Mouse (Mus musculus) hindbrain, embryonic 10.5 days (tissue): ENCODE results near the gene Rps27l. TPM values are rescaled to one million over a fixed set of nuclear protein-coding genes. Genes with fewer than 3 reads are reported as not detected.
A peak's percentile ranks its signal among the peaks of the same experiment; 100 is the strongest.

Source experiments
- DNase-seq: peaks from one replicate; pipeline ENCODE4 v3.0.0-alpha.2; 2017; ENCODE audit warnings: low spot score
- H3K27ac ChIP-seq: fragments of 300-500 bp; sonication (generic); 2 replicates; pipeline ENCODE4 v1.5.1; 2016; ENCODE audit warnings: mild to moderate bottlenecking, moderate library complexity
- H3K27me3 ChIP-seq: fragments of 300-500 bp; sonication (generic); 2 replicates; pipeline ENCODE4 v1.6.1; 2016; ENCODE audit warnings: mild to moderate bottlenecking; ENCODE audit not compliant: poor library complexity, insufficient read depth, severe bottlenecking
- H3K36me3 ChIP-seq: fragments of 300-500 bp; sonication (generic); 2 replicates; pipeline ENCODE4 v1.6.1; 2016; ENCODE audit warnings: mild to moderate bottlenecking, moderate library complexity
- H3K4me1 ChIP-seq: fragments of 300-500 bp; sonication (generic); replicated peaks from 2 replicates; pipeline ENCODE4 v1.6.1; 2016; ENCODE audit warnings: mild to moderate bottlenecking
- H3K4me3 ChIP-seq: fragments of 300-500 bp; sonication (generic); 2 replicates; pipeline ENCODE4 v1.5.1; 2016; ENCODE audit warnings: mild to moderate bottlenecking, moderate library complexity
- H3K9me3 ChIP-seq: fragments of 300-500 bp; sonication (generic); 2 replicates; pipeline ENCODE4 v1.6.1; 2016; ENCODE audit warnings: mild to moderate bottlenecking, moderate library complexity
- WGBS: fragments of 180-500 bp; shearing (Covaris S2); methylation state at CpG from one replicate; pipeline ENCODE4 v1.1.7; 2016; 5-methylcytosine and 5-hydroxymethylcytosine counted together
- polyA plus RNA-seq: library from polyadenylated mRNA; unstranded; fragments of >200 nt; fragmentation: Nextera tagmentation; extraction: Ambion mirVana; gene quantifications from 2 replicates; pipeline ENCODE4 v1.2.1, GENCODE M21; 2016

Gene Rps27l
- polyA plus RNA-seq, 1 experiment from 2014 or later, result 708 TPM

- Histone ChIP-seq H3K4me3 (no peak overlapping the region), H3K4me1 (no peaks in the 10 kb centered on the region; the same call in 1 of the 2 replicates), H3K27ac (no peak overlapping the region), H3K27me3 (no peaks in the 10 kb centered on the region), H3K36me3 (no peaks in the 10 kb centered on the region), H3K9me3 (no peaks in the 10 kb centered on the region)
- 83% methylated on average over 8 of the region's 8 CpGs for WGBS
- DNase-seq, result no peak
These were observed 18.0 kb upstream of the Rps27l start for GRCm38 (mm10) chr9:66927696-66928402.

DNA sequence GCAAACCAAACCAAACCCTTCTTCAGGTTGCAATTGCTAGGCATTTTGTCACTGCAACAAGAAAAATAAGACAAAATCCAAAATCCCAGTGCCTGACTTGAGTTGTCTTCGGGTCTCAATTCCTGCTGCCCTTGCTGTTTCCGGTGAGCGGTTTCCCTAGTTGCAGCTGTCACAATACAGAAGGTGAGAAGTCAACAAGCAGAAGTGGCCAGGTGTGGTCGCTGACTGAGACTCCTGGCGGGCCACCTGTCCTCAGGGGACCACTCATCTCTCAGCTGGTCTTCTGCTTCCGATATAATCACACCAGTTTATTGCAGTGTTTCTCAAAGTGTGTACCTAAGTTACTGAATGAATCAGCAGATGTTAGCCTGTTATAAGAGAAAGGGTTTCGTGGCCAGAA, 15.5 kb upstream of the Rps27l start:
- WGBS, result 62% methylated on average over 7 of the region's 7 CpGs

GRCm38 (mm10) chr9:66933869-66934808, 11.7 kb upstream of the Rps27l start:
- DNase-seq, result no peak
- Histone ChIP-seq H3K27me3 (peaks cover 4% of the 10 kb centered on the region; the same call in 1 of the 2 replicates), H3K4me3 (no peak overlapping the region), H3K4me1 (peaks cover 17% of the 10 kb centered on the region), H3K9me3 (no peaks in the 10 kb centered on the region), H3K36me3 (no peaks in the 10 kb centered on the region), H3K27ac (peak overlapping the region; percentile 70)
- WGBS, result 60% methylated on average over 19 of the region's 19 CpGs

More for the DNA sequence above, 15.5 kb upstream of the Rps27l start:
- H3K4me1 ChIP-seq, result peaks cover 17% of the 10 kb centered on the region
- H3K27me3 ChIP-seq, result no peaks in the 10 kb centered on the region
- no peaks in the 10 kb centered on the region for H3K36me3 ChIP-seq
- no peaks in the 10 kb centered on the region for H3K9me3 ChIP-seq
- no peak for DNase-seq
- H3K4me3 ChIP-seq, result no peak overlapping the region
- no peak overlapping the region for H3K27ac ChIP-seq

DNA sequence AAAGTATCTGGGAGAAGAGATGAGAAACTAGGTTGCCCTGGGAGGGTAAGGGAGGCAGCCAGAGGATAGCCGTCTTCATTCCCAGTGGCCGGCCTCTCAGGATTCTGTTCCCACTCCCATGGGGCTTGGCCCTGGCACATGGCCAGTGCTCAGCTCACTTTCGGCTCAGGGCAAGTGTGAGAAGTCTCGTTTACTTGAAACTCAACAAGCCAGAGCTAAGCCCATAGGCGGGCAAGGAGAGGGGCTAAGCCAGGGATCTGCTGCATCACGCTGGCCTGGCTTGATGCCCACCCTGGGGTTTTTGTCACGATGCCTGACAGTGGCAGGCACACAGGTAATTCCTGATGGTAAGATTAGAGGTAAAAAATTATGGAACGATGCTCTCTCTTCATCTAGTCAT, 8.4 kb upstream of the Rps27l start:
- no peak overlapping the region for H3K4me3 ChIP-seq
- no peak for DNase-seq
- H3K27ac ChIP-seq, result no peak overlapping the region
- peaks cover 20% of the 10 kb centered on the region for H3K4me1 ChIP-seq
- no peaks in the 10 kb centered on the region for H3K36me3 ChIP-seq
- 87% methylated on average over 8 of the region's 8 CpGs for WGBS
- H3K27me3 ChIP-seq, result peaks cover 4% of the 10 kb centered on the region; the same call in 1 of the 2 replicates
- no peaks in the 10 kb centered on the region for H3K9me3 ChIP-seq

- WGBS, result 11% methylated on average over 4 of the region's 4 CpGs
- peaks cover 14% of the 10 kb centered on the region for H3K4me1 ChIP-seq
- H3K27me3 ChIP-seq, result peaks cover 4% of the 10 kb centered on the region; the same call in 1 of the 2 replicates
- no peaks in the 10 kb centered on the region for H3K36me3 ChIP-seq
- no peak overlapping the region for H3K27ac ChIP-seq
- DNase-seq, result peak; percentile 18
- no peaks in the 10 kb centered on the region for H3K9me3 ChIP-seq
- H3K4me3 ChIP-seq, result no peak overlapping the region
These were observed 7.0 kb upstream of the Rps27l start for GRCm38 (mm10) chr9:66938836-66939235.

- no peak for DNase-seq
- Histone ChIP-seq H3K36me3 (peaks cover 23% of the 10 kb centered on the region), H3K27me3 (no peaks in the 10 kb centered on the region), H3K27ac (peak overlapping the region; percentile 94), H3K9me3 (no peaks in the 10 kb centered on the region), H3K4me1 (peaks cover 27% of the 10 kb centered on the region), H3K4me3 (peak overlapping the region; percentile 97)
- WGBS, result 30% methylated on average over 4 of the region's 4 CpGs
These were observed 725 bp upstream of the Rps27l start for GRCm38 (mm10) chr9:66945161-66945560.

GRCm38 (mm10) chr9:66948536-66948935, 2.6 kb downstream of the Rps27l start:
- Histone ChIP-seq H3K9me3 (no peaks in the 10 kb centered on the region), H3K36me3 (peaks cover 27% of the 10 kb centered on the region), H3K4me1 (peaks cover 21% of the 10 kb centered on the region), H3K27ac (no peak overlapping the region), H3K27me3 (no peaks in the 10 kb centered on the region), H3K4me3 (no peak overlapping the region)
- 91% methylated on average over 2 of the region's 2 CpGs for WGBS
- no peak for DNase-seq

DNA sequence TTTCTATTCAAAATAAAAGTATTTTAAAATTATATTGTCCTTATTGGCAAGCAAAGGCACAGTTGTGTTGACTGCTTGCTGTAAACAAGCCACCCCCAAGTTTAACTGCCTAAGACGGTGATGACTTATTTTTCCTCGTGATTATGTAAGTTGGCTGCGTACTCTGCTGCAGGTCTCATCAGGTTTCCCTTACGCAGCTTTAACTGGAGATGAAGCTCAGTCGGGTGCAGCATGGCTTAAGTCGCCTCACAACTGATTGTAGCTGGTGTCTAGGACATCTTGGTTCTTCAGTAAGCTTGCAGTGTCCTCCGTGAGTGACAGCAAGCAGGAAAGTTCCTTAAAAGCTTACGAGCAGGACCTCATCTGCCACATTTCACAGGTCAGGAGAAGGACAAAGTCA, 6.4 kb downstream of the Rps27l start:
- no peak for DNase-seq
- Histone ChIP-seq H3K9me3 (no peaks in the 10 kb centered on the region), H3K27ac (no peak overlapping the region), H3K4me1 (peaks cover under 1% of the 10 kb centered on the region; the same call in 1 of the 2 replicates), H3K4me3 (no peak overlapping the region), H3K27me3 (no peaks in the 10 kb centered on the region), H3K36me3 (peaks cover 32% of the 10 kb centered on the region)
- 83% methylated on average over 8 of the region's 8 CpGs for WGBS

DNA sequence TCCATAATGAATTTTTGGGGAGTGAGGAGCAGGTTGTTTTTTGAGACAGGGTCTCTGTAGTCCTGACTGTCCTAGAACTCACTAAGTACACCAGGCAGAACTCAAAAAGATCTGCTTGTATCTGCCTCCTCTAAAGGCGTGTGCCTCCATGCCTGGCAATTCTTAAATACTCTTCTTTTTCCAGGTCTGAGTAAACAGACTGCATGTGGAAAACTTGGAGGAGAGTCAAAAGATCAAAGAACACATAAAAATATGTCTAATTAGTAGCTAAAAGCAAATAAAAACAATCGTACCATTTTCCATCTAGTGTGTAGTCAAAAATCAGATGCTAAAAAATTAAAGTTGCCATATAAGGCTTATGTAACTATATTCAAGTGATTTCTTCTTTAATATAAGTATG, 7.0 kb downstream of the Rps27l start:
- Histone ChIP-seq H3K9me3 (no peaks in the 10 kb centered on the region), H3K27ac (no peak overlapping the region), H3K4me3 (no peak overlapping the region), H3K36me3 (peaks cover 26% of the 10 kb centered on the region), H3K27me3 (no peaks in the 10 kb centered on the region), H3K4me1 (no peaks in the 10 kb centered on the region)
- 91% methylated on average over 2 of the region's 2 CpGs for WGBS
- DNase-seq, result no peak

DNA sequence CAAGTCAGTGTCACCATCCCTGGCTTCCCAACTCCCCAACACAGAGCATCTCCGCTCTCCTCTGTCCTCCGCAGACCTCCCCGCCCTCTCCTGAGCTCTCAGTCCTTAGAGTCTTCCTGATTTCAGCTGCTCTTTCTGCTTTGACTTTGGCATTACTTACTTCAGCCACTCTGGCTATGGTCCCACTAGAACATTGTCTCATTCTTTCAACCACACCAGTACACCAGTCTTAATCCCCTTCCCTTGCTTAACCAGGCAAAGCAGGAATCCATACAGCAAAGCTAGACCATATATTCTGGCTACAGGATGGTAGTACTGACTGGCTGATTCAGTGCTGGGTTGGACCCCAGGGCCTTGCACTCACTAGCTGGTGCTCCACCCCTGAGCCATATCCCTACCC, 11.6 kb downstream of the Rps27l start:
- H3K4me3 ChIP-seq, result no peak overlapping the region
- H3K27ac ChIP-seq, result no peak overlapping the region
- no peaks in the 10 kb centered on the region for H3K4me1 ChIP-seq
- DNase-seq, result no peak
- no peaks in the 10 kb centered on the region for H3K9me3 ChIP-seq
- 0 out of 2 replicates have a peak, but pooled peaks cover 6% of the 10 kb centered on the region for H3K36me3 ChIP-seq
- 86% methylated on average over 3 of the region's 3 CpGs for WGBS
- no peaks in the 10 kb centered on the region for H3K27me3 ChIP-seq

DNA sequence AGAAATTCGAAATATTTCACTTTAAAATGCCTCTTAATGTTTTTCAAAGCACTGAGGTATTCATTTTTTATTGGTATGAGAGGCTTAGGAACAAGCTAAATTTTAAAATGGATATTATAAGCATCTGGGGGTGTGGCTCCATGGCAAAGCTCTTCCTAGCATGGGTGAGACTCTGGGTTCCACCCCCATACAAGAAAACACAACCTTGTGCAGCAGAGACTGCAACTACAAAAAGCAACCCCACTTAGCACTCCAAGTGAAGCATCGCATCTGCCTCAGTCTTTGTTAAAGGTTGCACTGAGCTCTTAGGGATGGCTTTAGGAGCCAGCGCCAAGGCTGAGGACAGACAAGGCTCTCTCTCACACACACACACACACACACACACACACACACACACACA, 15.6 kb downstream of the Rps27l start:
- Histone ChIP-seq H3K27ac (no peak overlapping the region), H3K9me3 (no peaks in the 10 kb centered on the region), H3K27me3 (no peaks in the 10 kb centered on the region), H3K4me3 (no peak overlapping the region), H3K36me3 (no peaks in the 10 kb centered on the region), H3K4me1 (no peaks in the 10 kb centered on the region)
- no peak for DNase-seq
- WGBS, result 74% methylated on average over 3 of the region's 3 CpGs

- Histone ChIP-seq H3K27me3 (no peaks in the 10 kb centered on the region), H3K4me1 (no peaks in the 10 kb centered on the region), H3K36me3 (peaks cover 20% of the 10 kb centered on the region), H3K9me3 (no peaks in the 10 kb centered on the region), H3K4me3 (no peak overlapping the region), H3K27ac (no peak overlapping the region)
- WGBS, result 91% methylated on average over 8 of the region's 8 CpGs
- DNase-seq, result no peak
These were observed 21.6 kb downstream of the Rps27l start for GRCm38 (mm10) chr9:66967492-66967891.

DNA sequence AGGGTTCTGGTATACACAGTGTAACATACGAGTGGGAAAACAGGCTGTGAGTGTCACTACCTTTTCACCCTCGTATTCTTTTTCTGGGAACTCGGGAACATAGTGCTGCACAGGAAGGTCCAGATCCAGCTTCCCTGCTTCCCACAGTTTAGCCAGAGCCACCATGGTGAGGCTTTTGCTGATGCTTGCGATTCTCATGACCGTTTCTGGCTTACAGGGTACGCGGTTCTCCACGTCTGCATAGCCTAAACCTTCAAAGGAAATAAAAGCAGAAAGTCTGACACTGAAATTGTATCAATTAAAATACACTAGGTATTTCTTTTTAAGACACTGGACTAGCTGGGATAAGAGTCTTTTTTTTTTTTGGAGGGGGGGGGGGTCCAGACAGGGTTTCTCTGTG, 25.2 kb downstream of the Rps27l start:
- Histone ChIP-seq H3K4me1 (peaks cover 17% of the 10 kb centered on the region), H3K4me3 (no peak overlapping the region), H3K36me3 (peaks cover 20% of the 10 kb centered on the region), H3K27me3 (no peaks in the 10 kb centered on the region), H3K27ac (no peak overlapping the region), H3K9me3 (no peaks in the 10 kb centered on the region)
- 89% methylated on average over 8 of the region's 8 CpGs for WGBS
- DNase-seq, result no peak
